Mouse (Mus musculus): ENCODE measurements around the gene Dmkn. TPM values are rescaled to one million over a fixed set of nuclear protein-coding genes. Genes with fewer than 3 reads are reported as not detected.

Gene Dmkn
- polyA plus RNA-seq, 1 experiment from 2014 or later: not detected

DNA sequence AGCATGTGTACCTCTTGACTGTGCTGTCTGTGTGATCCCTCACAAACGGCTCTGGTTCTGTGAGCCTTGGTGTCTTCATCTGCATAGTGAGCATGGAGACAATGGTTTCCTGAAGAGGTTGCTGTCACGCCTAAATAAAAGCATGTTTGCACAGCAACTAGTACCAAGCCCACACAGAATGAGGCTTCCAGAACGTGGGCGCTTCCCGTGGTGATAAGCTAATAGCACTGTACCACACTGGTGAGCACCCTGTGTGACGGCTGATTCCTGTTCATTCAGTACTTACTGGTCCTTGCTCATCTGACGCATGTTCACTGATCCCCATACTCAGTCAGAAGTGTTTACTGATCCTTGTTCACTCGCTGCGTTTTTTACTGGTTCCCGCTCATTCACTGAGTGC lies 26.6 kb downstream of the Dmkn start:
- Histone ChIP-seq H3K4me2 (no peak overlapping the region), H3K9ac (no peak overlapping the region), H3K4me1 (replicated peaks) (no peaks in the 10 kb centered on the region), H3K27ac (no peak overlapping the region), H3K27me3 (0 out of 2 replicates have a peak, but pooled peaks cover 3% of the 10 kb centered on the region), H3K9me3 (replicated peaks) (no peaks in the 10 kb centered on the region), H3K4me3 (replicated peaks) (no peak overlapping the region), H3K36me3 (no peaks in the 10 kb centered on the region)
- 62% methylated on average over 10 of the region's 10 CpGs for WGBS (ENCODE audit: insufficient replicate concordance)
- DNase-seq: no peak
- ATAC-seq (ENCODE audit: low read depth): no peak

DNA sequence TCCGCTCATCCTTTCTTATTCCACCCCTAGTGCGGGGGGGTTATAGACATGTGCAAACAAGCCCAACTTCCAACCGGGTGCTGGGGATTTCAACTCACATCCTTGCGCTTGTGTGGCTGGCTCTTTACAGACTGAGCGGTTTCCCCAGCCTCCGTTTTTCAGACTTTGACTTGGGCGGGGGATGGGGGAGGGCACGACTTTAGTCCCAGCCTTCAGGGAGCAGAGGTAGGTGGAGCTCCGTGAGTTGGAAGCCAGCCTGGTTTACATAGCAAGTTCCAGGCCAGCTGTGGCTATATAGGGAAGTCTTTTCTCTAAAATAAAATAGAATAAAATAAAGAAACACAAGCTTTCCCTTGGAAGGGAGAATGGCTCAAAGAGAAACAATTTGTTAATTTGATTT lies 28.4 kb downstream of the Dmkn start:
- H3K4me2 ChIP-seq: no peak overlapping the region
- 0 out of 2 replicates have a peak, but pooled peaks cover 3% of the 10 kb centered on the region for H3K27me3 ChIP-seq
- ATAC-seq (ENCODE audit: low read depth) (no peak), DNase-seq (no peak)
- H3K4me1 ChIP-seq (replicated peaks): no peaks in the 10 kb centered on the region
- no peak overlapping the region for H3K27ac ChIP-seq
- no peaks in the 10 kb centered on the region for H3K36me3 ChIP-seq
- 18% methylated on average over 9 of the region's 9 CpGs for WGBS (ENCODE audit: insufficient replicate concordance)
- H3K9ac ChIP-seq: no peak overlapping the region
- H3K9me3 ChIP-seq (replicated peaks): no peaks in the 10 kb centered on the region
- H3K4me3 ChIP-seq (replicated peaks): no peak overlapping the region

DNA sequence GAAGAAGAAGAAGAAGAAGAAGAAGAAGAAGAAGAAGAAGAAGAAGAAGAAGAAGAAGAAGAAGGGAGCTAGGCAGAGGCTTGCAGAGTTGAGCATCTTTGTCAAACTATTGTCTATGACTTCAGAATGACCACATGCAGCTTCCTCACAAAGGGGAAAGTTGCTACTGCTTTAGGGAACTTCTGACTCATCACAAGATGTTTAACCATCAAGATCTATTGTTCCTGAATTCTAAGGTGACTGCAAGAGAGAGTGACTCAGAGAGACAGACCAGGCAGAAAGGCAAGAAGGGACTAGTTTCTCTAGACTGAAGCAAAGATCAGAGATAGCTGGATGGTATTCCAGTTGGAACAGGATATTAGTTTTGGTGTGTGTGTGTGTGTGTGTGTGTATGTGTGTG lies 31.4 kb downstream of the Dmkn start:
- ATAC-seq (ENCODE audit: low read depth) (no peak), DNase-seq (no peak)
- H3K27me3 ChIP-seq: no peaks in the 10 kb centered on the region

DNA sequence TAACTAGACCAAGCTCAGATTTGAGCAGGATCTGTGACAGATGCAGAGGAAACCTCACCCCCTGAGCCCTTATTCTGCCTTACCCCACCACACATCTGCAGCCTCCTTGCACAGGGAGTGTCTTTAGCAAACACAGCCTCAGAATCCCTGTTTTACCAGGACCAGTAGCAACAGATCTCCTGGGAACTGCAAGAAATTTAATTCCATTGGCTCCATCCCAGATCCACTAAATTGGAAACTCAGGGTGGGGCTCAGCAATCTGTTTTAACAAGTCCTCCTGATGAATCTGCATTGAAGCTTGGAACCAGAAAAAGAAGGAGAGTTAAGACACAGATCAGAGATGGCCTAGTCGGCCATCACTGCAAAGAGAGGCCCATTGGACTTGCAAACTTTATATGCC lies 33.2 kb downstream of the Dmkn start:
- H3K4me2 ChIP-seq: no peak overlapping the region
- WGBS (ENCODE audit: insufficient replicate concordance): 69% methylated on average over 1 of the region's 1 CpGs
- no peaks in the 10 kb centered on the region for H3K27me3 ChIP-seq
- DNase-seq: no peak
- H3K27ac ChIP-seq: no peak overlapping the region
- no peak overlapping the region for H3K9ac ChIP-seq
- no peak for ATAC-seq (ENCODE audit: low read depth)
- H3K4me1 ChIP-seq (replicated peaks): no peaks in the 10 kb centered on the region
- H3K4me3 ChIP-seq (replicated peaks): no peak overlapping the region
- peaks cover 11% of the 10 kb centered on the region for H3K9me3 ChIP-seq (replicated peaks)
- H3K36me3 ChIP-seq: no peaks in the 10 kb centered on the region

More for the DNA sequence above, 31.4 kb downstream of the Dmkn start:
- H3K4me2 ChIP-seq: no peak overlapping the region
- no peak overlapping the region for H3K9ac ChIP-seq
- no peak overlapping the region for H3K4me3 ChIP-seq (replicated peaks)
- no peaks in the 10 kb centered on the region for H3K4me1 ChIP-seq (replicated peaks)
- H3K36me3 ChIP-seq: no peaks in the 10 kb centered on the region
- peaks cover 3% of the 10 kb centered on the region for H3K9me3 ChIP-seq (replicated peaks)
- H3K27ac ChIP-seq: no peak overlapping the region

DNA sequence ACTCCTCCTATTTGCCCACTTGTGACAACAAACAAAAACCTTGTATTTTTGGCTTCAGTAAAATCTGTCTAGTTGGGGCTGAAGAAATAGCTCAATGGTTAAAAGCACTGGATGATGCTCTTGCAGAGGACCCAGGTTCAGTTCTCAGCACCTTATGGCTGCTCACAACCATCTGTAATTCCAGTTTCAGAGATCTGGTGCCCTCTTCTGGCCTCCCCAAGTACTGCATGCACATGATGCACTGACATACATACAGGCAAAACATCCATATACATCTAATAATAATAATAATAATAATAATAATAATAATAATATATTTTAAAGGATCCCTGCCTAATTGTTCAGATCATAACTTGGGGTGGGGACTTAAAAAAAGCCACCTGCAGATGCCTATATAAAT lies 37.1 kb downstream of the Dmkn start:
- Histone ChIP-seq H3K27ac (no peak overlapping the region), H3K27me3 (no peaks in the 10 kb centered on the region), H3K36me3 (no peaks in the 10 kb centered on the region), H3K9ac (no peak overlapping the region), H3K4me2 (no peak overlapping the region), H3K9me3 (replicated peaks) (peaks cover 11% of the 10 kb centered on the region), H3K4me1 (replicated peaks) (no peaks in the 10 kb centered on the region), H3K4me3 (replicated peaks) (no peak overlapping the region)
- ATAC-seq (ENCODE audit: low read depth): no peak
- no peak for DNase-seq

DNA sequence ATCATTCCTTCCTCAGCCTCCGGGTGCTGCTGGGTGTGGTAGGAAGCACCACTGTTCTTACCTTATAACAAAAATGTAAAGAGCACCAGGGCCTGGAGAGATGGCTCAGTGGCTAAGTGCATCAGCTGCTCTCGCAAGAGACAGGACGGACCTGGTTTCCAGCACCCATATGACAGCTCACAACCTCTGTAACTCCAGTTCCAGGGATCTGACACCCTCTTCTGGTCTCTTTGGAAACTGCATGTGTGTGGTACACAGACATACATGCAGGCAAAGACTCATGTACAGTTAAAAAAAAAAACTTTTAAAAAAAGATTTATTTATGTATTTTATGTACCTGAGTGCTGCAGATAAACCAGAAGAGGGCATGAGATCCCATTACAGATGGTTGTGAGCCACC lies 39.7 kb downstream of the Dmkn start:
- no peak overlapping the region for H3K9ac ChIP-seq
- DNase-seq: no peak
- WGBS (ENCODE audit: insufficient replicate concordance): 80% methylated on average over 3 of the region's 3 CpGs

DNA sequence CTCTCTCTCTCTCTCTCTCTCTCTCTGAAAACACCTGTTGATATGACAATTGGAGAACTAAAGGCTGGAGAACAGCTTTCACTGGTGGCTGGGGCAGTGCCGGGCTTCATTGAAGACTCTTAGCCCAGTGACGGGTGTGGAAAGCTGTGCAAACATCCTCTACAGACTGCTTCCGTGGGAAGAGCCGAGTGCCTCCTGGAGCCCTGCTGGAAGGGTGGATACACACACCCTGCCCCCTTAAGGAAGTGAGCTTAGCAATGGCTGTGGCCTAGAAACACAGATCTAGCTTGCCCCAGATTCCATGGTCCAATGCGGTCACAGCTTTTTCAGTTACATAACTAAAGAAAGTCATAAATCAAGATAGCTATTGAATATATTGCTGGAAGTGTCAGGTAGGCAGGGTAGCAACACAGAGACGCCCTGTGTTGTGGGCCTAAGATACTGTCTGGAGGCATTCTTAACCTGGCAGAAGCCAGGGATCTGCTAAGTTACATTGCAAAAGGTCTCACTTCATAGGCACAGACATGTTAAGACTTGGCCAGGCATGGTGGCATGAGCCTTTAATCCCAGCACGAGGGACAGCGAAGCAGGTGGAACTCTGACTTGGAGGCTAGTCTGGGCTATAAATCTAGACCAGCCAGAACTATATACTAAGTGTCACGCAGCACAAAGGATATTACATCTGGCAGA lies 40.6 kb downstream of the Dmkn start:
- ATAC-seq (ENCODE audit: low read depth): no peak
- H3K36me3 ChIP-seq: no peaks in the 10 kb centered on the region
- H3K27me3 ChIP-seq: no peaks in the 10 kb centered on the region
- H3K4me2 ChIP-seq: no peak overlapping the region
- H3K27ac ChIP-seq: no peak overlapping the region
- no peak for DNase-seq
- H3K9ac ChIP-seq: no peak overlapping the region
- no peaks in the 10 kb centered on the region for H3K4me1 ChIP-seq (replicated peaks)
- H3K9me3 ChIP-seq (replicated peaks): peaks cover 8% of the 10 kb centered on the region
- 71% methylated on average over 9 of the region's 9 CpGs for WGBS (ENCODE audit: insufficient replicate concordance)
- no peak overlapping the region for H3K4me3 ChIP-seq (replicated peaks)

More for the DNA sequence above, 39.7 kb downstream of the Dmkn start:
- Histone ChIP-seq H3K27me3 (no peaks in the 10 kb centered on the region), H3K9me3 (replicated peaks) (peaks cover 8% of the 10 kb centered on the region), H3K4me3 (replicated peaks) (no peak overlapping the region), H3K4me2 (no peak overlapping the region), H3K27ac (no peak overlapping the region), H3K4me1 (replicated peaks) (no peaks in the 10 kb centered on the region), H3K36me3 (no peaks in the 10 kb centered on the region)
- no peak for ATAC-seq (ENCODE audit: low read depth)

DNA sequence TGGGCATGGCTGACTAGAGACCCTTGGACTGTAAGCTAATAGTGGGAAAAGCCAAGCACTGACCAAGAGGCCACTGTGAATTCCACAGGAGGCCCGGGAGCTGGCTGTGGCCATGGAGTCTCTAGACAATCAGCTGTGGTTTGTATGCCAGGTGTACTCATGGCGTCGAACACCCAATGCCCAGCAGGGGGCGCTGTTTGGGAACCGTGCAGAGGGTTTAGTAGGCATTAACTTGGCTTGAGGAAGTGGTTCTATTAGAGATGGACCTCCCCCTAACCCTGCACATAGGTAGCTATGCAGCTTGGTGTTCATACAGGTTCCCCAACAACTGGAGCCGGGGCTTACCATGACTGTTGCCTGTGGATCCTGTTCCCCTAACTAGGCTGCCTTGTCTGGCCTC lies 42.4 kb downstream of the Dmkn start:
- Histone ChIP-seq H3K4me1 (replicated peaks) (no peaks in the 10 kb centered on the region), H3K9me3 (replicated peaks) (no peaks in the 10 kb centered on the region), H3K9ac (no peak overlapping the region), H3K27ac (no peak overlapping the region), H3K36me3 (no peaks in the 10 kb centered on the region), H3K4me3 (replicated peaks) (no peak overlapping the region), H3K27me3 (no peaks in the 10 kb centered on the region), H3K4me2 (no peak overlapping the region)
- peak; percentile 21 for DNase-seq
- no peak for ATAC-seq (ENCODE audit: low read depth)
- WGBS (ENCODE audit: insufficient replicate concordance): 39% methylated on average over 6 of the region's 6 CpGs

DNA sequence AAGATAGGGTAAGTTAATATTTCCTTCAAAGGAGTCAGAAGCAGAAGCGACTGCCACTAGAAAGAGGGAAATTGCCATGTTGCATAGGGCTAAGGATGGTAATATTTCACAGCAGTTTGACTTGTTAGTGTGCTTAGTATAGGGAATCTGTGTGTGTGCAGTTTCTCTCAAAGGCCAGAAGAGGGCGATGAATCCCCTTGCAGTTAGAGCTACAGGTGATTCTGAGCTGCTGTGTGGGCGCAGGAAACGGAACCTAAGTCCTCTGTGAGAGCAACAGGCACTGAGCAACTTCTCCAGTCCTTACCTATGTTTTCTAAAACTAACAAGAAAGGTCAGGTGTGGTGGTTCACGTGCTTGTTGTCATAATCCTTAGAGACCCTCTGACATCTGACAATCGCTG lies 46.8 kb downstream of the Dmkn start:
- Histone ChIP-seq H3K27ac (no peak overlapping the region), H3K9me3 (replicated peaks) (no peaks in the 10 kb centered on the region), H3K36me3 (no peaks in the 10 kb centered on the region), H3K4me3 (replicated peaks) (no peak overlapping the region), H3K9ac (no peak overlapping the region), H3K4me1 (replicated peaks) (peaks cover 11% of the 10 kb centered on the region), H3K4me2 (no peak overlapping the region), H3K27me3 (no peaks in the 10 kb centered on the region)
- WGBS (ENCODE audit: insufficient replicate concordance): 52% methylated on average over 6 of the region's 6 CpGs
- ATAC-seq (ENCODE audit: low read depth) (no peak), DNase-seq (no peak)

DNA sequence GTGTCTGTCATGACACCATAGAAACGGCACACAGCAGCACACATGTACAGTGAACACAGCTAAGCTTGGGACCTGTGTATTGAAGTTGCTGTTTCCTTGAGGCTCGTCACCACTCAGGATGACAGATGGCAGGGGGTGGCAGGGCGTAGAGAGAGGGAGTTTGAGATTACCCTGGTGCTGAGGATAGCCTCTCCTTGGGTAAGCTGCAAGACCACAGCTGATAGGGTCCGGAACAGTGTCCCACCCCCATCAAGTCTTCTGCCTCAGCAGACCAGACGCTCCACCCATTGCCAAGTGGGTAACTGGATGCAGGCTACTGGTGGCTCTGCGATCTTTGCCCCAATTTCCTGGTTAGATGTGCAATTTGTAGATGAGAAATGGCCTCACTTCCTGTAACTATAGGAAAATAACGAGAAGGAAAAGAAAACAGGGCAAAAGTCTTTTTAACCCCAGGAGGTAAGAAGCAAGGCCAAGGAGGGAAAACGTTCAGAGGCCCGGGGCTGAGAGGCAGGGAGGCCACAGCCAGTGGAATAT lies 48.3 kb downstream of the Dmkn start:
- WGBS (ENCODE audit: insufficient replicate concordance): 4% methylated on average over 9 of the region's 9 CpGs
- no peak overlapping the region for H3K4me3 ChIP-seq (replicated peaks)
- ATAC-seq (ENCODE audit: low read depth) (peak; percentile 56), DNase-seq (peak; percentile 3)
- H3K9me3 ChIP-seq (replicated peaks): no peaks in the 10 kb centered on the region
- peaks cover 11% of the 10 kb centered on the region for H3K4me1 ChIP-seq (replicated peaks)
- H3K36me3 ChIP-seq: no peaks in the 10 kb centered on the region
- H3K4me2 ChIP-seq: peak overlapping the region; percentile 7; the same call in 1 of the 2 replicates
- peak overlapping the region; percentile 52 for H3K27ac ChIP-seq
- H3K9ac ChIP-seq: no peak overlapping the region
- no peaks in the 10 kb centered on the region for H3K27me3 ChIP-seq

DNA sequence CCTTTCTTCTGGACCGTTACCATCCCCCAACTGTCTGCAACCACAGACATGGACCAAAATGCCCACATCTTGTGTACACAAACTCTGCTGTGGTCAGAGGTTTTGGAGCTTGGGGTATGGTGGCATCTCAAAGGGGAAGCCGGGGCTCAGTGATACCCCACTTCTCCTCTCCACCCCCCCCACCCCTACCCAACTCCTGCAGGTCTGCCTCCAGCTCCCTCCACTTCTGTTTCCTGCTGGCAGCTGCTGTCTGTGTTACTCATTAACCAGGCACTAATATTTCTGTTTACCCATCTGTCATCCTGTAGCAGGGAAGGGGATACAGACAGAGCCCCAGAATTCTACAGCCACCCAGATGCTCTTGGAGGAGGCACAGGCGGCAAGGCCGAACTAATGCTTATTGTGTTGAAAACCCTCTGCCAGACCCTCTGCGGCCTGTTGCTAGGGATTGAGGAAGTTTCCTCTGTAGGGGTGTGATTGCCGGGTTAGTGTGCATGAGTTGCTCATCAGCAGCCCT lies 48.8 kb downstream of the Dmkn start:
- ATAC-seq (ENCODE audit: low read depth): peak; percentile 67
- H3K9me3 ChIP-seq (replicated peaks): no peaks in the 10 kb centered on the region
- H3K9ac ChIP-seq: no peak overlapping the region
- WGBS (ENCODE audit: insufficient replicate concordance): 27% methylated on average over 6 of the region's 6 CpGs
- no peaks in the 10 kb centered on the region for H3K36me3 ChIP-seq
- peak; percentile 8 for DNase-seq
- no peaks in the 10 kb centered on the region for H3K27me3 ChIP-seq
- peak overlapping the region; percentile 52 for H3K27ac ChIP-seq
- H3K4me3 ChIP-seq (replicated peaks): no peak overlapping the region
- H3K4me2 ChIP-seq: peak overlapping the region; percentile 7; the same call in 1 of the 2 replicates
- H3K4me1 ChIP-seq (replicated peaks): peaks cover 11% of the 10 kb centered on the region

DNA sequence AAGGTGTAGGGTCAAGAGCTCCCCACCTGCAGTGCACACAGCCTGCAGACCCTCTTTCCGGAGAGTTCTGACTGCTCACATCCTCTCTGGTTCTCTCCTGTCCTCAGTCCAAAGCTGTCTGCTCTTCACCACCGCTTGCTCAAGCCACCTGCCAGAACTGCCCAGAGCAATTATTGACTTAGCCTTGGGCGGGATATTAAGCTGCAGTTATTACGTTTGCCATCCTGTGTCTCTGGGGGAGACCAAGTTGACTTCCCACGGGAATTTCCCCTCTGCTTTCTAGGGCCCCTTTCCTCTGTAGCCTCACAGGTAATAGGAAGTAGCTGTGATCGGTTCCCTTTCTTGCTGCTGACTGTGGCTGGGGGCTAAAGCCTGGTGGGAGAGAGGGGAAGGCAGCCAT lies 56.6 kb downstream of the Dmkn start:
- Histone ChIP-seq H3K9me3 (replicated peaks) (no peaks in the 10 kb centered on the region), H3K27ac (0 out of 2 replicates have a peak overlapping the region, but pooled peaks have one; percentile 9), H3K4me1 (replicated peaks) (peaks cover 17% of the 10 kb centered on the region), H3K9ac (no peak overlapping the region), H3K36me3 (no peaks in the 10 kb centered on the region), H3K27me3 (no peaks in the 10 kb centered on the region), H3K4me3 (replicated peaks) (no peak overlapping the region), H3K4me2 (0 out of 2 replicates have a peak overlapping the region, but pooled peaks have one; percentile 8)
- DNase-seq (no peak), ATAC-seq (ENCODE audit: low read depth) (peak; percentile 10; the same call in 1 of the 2 replicates)
- WGBS (ENCODE audit: insufficient replicate concordance): 41% methylated on average over 6 of the region's 6 CpGs

Measured in liver, embryonic 13.5 days (tissue).